Mouse (Mus musculus) hindbrain, embryonic 15.5 days (tissue): ENCODE results near the gene Bdkrb2. TPM values are rescaled to one million over a fixed set of nuclear protein-coding genes. Genes with fewer than 3 reads are reported as not detected.

Experiments
- ATAC-seq: fragments of 200-750 bp; cut with Nextera tagmentation; 2 replicates; pipeline ENCODE4 v1.8.0; 2017; ENCODE audit warnings: low read depth, moderate number of reproducible peaks, moderate TSS enrichment; ENCODE audit not compliant: low FRiP score
- H3K27ac ChIP-seq: fragments of 300-500 bp; sonication (generic); replicated peaks from 2 replicates; pipeline ENCODE4 v1.5.1; 2015; ENCODE audit warnings: mild to moderate bottlenecking, inconsistent platforms
- H3K27me3 ChIP-seq: fragments of 300-500 bp; sonication (generic); 2 replicates; pipeline ENCODE4 v1.6.1; 2015; ENCODE audit warnings: control low read depth, inconsistent platforms
- H3K36me3 ChIP-seq: fragments of 300-500 bp; sonication (generic); 2 replicates; pipeline ENCODE4 v1.6.1; 2015; ENCODE audit warnings: control low read depth, inconsistent platforms
- H3K4me1 ChIP-seq: fragments of 300-500 bp; sonication (generic); replicated peaks from 2 replicates; pipeline ENCODE4 v1.6.1; 2015; ENCODE audit warnings: control low read depth, inconsistent platforms
- H3K4me2 ChIP-seq: fragments of 300-500 bp; sonication (generic); 2 replicates; pipeline ENCODE4 v1.6.1; 2015; ENCODE audit warnings: moderate library complexity, mild to moderate bottlenecking, inconsistent platforms
- H3K4me3 ChIP-seq: fragments of 300-500 bp; sonication (generic); 2 replicates; pipeline ENCODE4 v1.5.1; 2015; ENCODE audit warnings: mild to moderate bottlenecking, inconsistent platforms
- H3K9ac ChIP-seq: fragments of 300-500 bp; sonication (generic); 2 replicates; pipeline ENCODE4 v1.6.1; 2015; ENCODE audit warnings: inconsistent platforms
- H3K9me3 ChIP-seq: fragments of 300-500 bp; sonication (generic); 2 replicates; pipeline ENCODE4 v1.6.1; 2016; ENCODE audit warnings: control low read depth, inconsistent platforms
- WGBS: fragments of 180-500 bp; shearing (Covaris S2); methylation state at CpG from one replicate; pipeline ENCODE4 v1.1.7; 2015; 5-methylcytosine and 5-hydroxymethylcytosine counted together
- polyA plus RNA-seq: library from polyadenylated mRNA; unstranded; fragments of >200 nt; fragmentation: Nextera tagmentation; extraction: Ambion mirVana; gene quantifications from 2 replicates; pipeline ENCODE4 v1.2.1, GENCODE M21; 2015

The Bdkrb2 gene
- polyA plus RNA-seq, 1 experiment from 2014 or later = 2.1 TPM

- Histone ChIP-seq H3K4me3 (no peak overlapping the region), H3K4me1 (no peaks in the 10 kb centered on the region), H3K9ac (no peak overlapping the region), H3K4me2 (no peak overlapping the region), H3K27me3 (no peaks in the 10 kb centered on the region), H3K27ac (no peak overlapping the region), H3K9me3 (no peaks in the 10 kb centered on the region), H3K36me3 (peaks cover 63% of the 10 kb centered on the region)
- 92% methylated on average over 13 of the region's 13 CpGs for WGBS
- no peak for ATAC-seq
Observed at GRCm38 (mm10) chr12:105634374-105635067, 71.5 kb downstream of the Bdkrb2 start.

GRCm38 (mm10) chr12:105636551-105636950 is 73.5 kb downstream of the Bdkrb2 start:
- 93% methylated on average over 9 of the region's 9 CpGs for WGBS
- Histone ChIP-seq H3K36me3 (peaks cover 83% of the 10 kb centered on the region), H3K4me2 (no peak overlapping the region)

GRCm38 (mm10) chr12:105637554-105637953 is 74.5 kb downstream of the Bdkrb2 start:
- H3K9ac ChIP-seq = no peak overlapping the region
- 78% methylated on average over 4 of the region's 4 CpGs for WGBS

More at GRCm38 (mm10) chr12:105636551-105636950, 73.5 kb downstream of the Bdkrb2 start:
- Histone ChIP-seq H3K27me3 (no peaks in the 10 kb centered on the region), H3K9me3 (no peaks in the 10 kb centered on the region), H3K27ac (no peak overlapping the region), H3K9ac (no peak overlapping the region), H3K4me1 (no peaks in the 10 kb centered on the region), H3K4me3 (no peak overlapping the region)
- no peak for ATAC-seq

GRCm38 (mm10) chr12:105642770-105643321 is 79.8 kb downstream of the Bdkrb2 start:
- Histone ChIP-seq H3K27ac (no peak overlapping the region), H3K4me1 (no peaks in the 10 kb centered on the region), H3K27me3 (no peaks in the 10 kb centered on the region), H3K9ac (no peak overlapping the region), H3K36me3 (peaks cover 95% of the 10 kb centered on the region), H3K4me3 (no peak overlapping the region), H3K9me3 (no peaks in the 10 kb centered on the region), H3K4me2 (no peak overlapping the region)
- WGBS = 94% methylated on average over 11 of the region's 11 CpGs
- ATAC-seq = no peak

More at GRCm38 (mm10) chr12:105637554-105637953, 74.5 kb downstream of the Bdkrb2 start:
- H3K4me1 ChIP-seq = no peaks in the 10 kb centered on the region
- H3K36me3 ChIP-seq = peaks cover 93% of the 10 kb centered on the region
- no peaks in the 10 kb centered on the region for H3K9me3 ChIP-seq
- no peak overlapping the region for H3K27ac ChIP-seq
- H3K4me2 ChIP-seq = no peak overlapping the region
- H3K4me3 ChIP-seq = no peak overlapping the region
- no peak for ATAC-seq
- H3K27me3 ChIP-seq = no peaks in the 10 kb centered on the region

Other genes starting within 250 kb of the Bdkrb2 start
- gene Tunar, start 229.4 kb upstream of the Bdkrb2 start, polyA plus RNA-seq = 20.4 and 24.5 TPM in 2 replicates
- gene D430019H16Rik, start 109.4 kb upstream of the Bdkrb2 start, polyA plus RNA-seq = 12.3 and 12.7 TPM in 2 replicates
- gene Bdkrb1, start 39.9 kb downstream of the Bdkrb2 start, polyA plus RNA-seq = 0.39 and 0.42 TPM in 2 replicates
- gene Gskip, start 121.6 kb downstream of the Bdkrb2 start, polyA plus RNA-seq = 28.5 and 32.1 TPM in 2 replicates
- gene Atg2b, start 122.0 kb downstream of the Bdkrb2 start, polyA plus RNA-seq = 13.0 and 13.6 TPM in 2 replicates
- 1.9 and 2.5 TPM in 2 replicates for gene Ak7, start 142.8 kb downstream of the Bdkrb2 start, polyA plus RNA-seq
- gene Papola, start 221.5 kb downstream of the Bdkrb2 start, polyA plus RNA-seq = 151 and 157 TPM in 2 replicates